Mouse (Mus musculus) lung, postnatal 0 days (tissue): ENCODE data around the gene Myog.

Experiments used
- CTCF ChIP-seq: IDR thresholded peaks from 2 replicates; pipeline ENCODE4 v1.5.1; 2016; ENCODE audit warnings: antibody characterized with exemption, mild to moderate bottlenecking
- EP300 ChIP-seq: IDR thresholded peaks from 2 replicates; pipeline ENCODE4 v1.6.1; 2016; ENCODE audit warnings: antibody characterized with exemption, mild to moderate bottlenecking, control low read depth

- no peak for TF ChIP-seq CTCF
- TF ChIP-seq EP300 = no peak
Measured at GRCm38 (mm10) chr1:134292601-134293000, 2.8 kb downstream of the Myog start.
